Mouse (Mus musculus) olfactory bulb, adult 2 months (tissue): ENCODE measurements at regions not wholly inside any gene's neighbourhood (a gene's known extent, or its start where the extent isn't known, plus 50 kb on each side); places are given as distances from the start of the nearest gene placed in this dataset.
A peak's percentile ranks its signal among the peaks of the same experiment; 100 is the strongest.

Experiments used
- H3K27ac ChIP-seq: fragments of 200-500 bp; 2 replicates; pipeline ENCODE4 v1.5.1; 2012; ENCODE audit warnings: low read depth, low read length; ENCODE audit not compliant: insufficient read depth
- H3K4me1 ChIP-seq: fragments of 200-500 bp; 2 replicates; pipeline ENCODE4 v1.6.1; 2012; ENCODE audit warnings: low read length; ENCODE audit not compliant: control insufficient read depth, insufficient read depth
- H3K4me3 ChIP-seq: fragments of 200-500 bp; 2 replicates; pipeline ENCODE4 v1.5.1; 2012; ENCODE audit warnings: mild to moderate bottlenecking, low read depth, low read length, moderate library complexity; ENCODE audit not compliant: insufficient read depth
- CTCF ChIP-seq: fragments of 200-500 bp; IDR thresholded peaks from 2 replicates; pipeline ENCODE4 v1.5.1; 2012; ENCODE audit warnings: low read depth, mild to moderate bottlenecking, low read length, moderate library complexity; ENCODE audit not compliant: insufficient read depth
- POLR2A ChIP-seq: fragments of 200-500 bp; IDR thresholded peaks from 2 replicates; pipeline ENCODE4 v1.6.1; 2012; ENCODE audit warnings: mild to moderate bottlenecking, low read depth, low read length, moderate library complexity; ENCODE audit not compliant: insufficient read depth
- WGBS: fragments of 180-500 bp; shearing (Covaris S2); methylation state at CpG from one replicate; pipeline ENCODE4 v1.1.7; 2018; 5-methylcytosine and 5-hydroxymethylcytosine counted together

DNA sequence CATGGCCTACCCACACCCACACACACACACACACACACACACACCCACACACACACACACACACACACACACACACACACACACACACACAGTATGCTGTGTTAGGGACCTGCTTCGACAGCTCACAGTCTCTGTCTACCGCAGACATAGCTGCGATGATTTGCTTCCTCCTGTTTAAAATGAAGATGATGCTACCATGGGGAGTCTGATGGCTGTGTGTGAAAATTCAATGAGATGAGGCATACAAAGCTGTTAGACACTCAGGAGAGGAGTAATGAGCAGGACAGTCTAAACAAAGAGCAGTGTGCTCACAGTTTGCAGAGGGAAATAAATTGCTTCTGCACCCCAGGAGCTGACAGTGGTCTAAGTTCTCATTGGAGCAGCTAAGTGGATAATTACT, 306.4 kb downstream of the Mycn start:
- WGBS: 78% methylated on average over 3 of the region's 3 CpGs
- H3K4me1 ChIP-seq: no peaks in the 10 kb centered on the region
- no peak overlapping the region for H3K4me3 ChIP-seq
- TF ChIP-seq POLR2A (no peak), CTCF (no peak)
- no peak overlapping the region for H3K27ac ChIP-seq

DNA sequence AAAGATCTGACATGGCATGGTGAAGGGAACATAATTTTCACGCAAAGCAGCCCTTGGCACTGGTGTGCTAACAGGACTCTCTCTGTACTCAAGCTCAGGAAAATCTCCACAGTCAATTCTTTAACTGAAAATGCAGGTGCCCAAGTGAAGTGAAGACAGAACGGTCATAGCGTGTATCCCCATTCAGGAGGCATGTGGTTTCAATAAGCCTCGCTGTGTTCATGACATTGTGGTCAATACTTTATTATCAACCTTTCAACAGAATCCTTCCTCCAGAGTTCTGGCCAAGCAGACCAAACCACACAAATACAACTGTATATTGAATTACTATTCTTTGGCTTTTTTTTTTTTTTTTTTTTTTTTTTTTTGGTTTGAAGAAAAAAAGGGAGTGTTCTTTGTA, 314.1 kb downstream of the Mycn start:
- 93% methylated on average over 4 of the region's 4 CpGs for WGBS
- no peak overlapping the region for H3K27ac ChIP-seq
- H3K4me1 ChIP-seq: 0 out of 2 replicates have a peak, but pooled peaks cover 2% of the 10 kb centered on the region
- H3K4me3 ChIP-seq: no peak overlapping the region
- TF ChIP-seq POLR2A: no peak

DNA sequence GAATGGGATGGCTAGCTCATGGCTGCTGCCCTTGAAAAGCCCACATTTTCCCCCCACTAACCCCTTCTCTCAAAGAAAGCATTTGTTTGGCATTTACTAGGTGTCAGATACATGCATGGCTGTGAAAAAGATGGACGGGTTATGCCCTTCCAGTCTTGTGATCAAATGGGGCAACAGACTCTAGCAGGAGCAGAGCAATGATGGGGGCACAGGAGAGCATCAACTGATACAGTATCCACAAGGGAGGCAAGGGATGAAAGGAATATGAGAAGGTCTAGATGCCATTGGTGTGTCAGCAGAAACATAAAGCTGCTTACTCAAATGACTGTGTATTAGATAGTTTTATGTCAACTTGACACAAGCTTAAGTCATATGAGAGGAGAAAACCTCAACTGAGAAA, 315.9 kb downstream of the Mycn start:
- WGBS: 98% methylated on average over 1 of the region's 1 CpGs
- no peak overlapping the region for H3K27ac ChIP-seq
- 0 out of 2 replicates have a peak, but pooled peaks cover 2% of the 10 kb centered on the region for H3K4me1 ChIP-seq
- no peak overlapping the region for H3K4me3 ChIP-seq
- TF ChIP-seq CTCF: no peak
- TF ChIP-seq POLR2A: no peak

DNA sequence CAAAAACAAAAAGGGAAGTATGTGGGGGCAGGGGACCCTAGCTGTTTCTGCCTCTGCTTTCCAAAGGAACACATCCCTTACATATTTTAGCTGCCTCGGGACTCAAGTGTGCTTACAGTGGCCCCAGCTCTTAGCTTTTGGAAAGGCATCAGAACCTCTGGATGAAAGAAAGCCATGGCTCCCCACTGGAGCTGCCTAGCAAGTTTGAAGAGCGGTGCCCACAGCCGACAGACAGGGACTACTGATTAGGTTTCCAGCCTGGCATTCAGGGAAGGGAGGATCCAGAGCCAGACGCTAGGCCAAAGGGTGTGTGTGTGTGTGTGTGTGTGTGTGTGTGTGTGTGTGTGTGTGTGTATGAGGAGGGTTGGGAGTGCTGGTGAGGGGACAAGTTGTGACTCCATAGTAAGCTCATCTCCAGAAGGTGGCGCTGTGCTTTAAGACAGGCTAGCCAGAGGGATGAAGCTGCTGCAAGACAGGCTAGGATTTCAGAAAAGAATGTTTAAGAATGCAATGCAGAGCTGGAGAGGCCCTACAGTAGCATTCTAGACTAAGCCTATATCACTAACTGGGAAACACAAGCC, 318.9 kb downstream of the Mycn start:
- Histone ChIP-seq H3K4me3 (no peak overlapping the region), H3K27ac (no peak overlapping the region), H3K4me1 (0 out of 2 replicates have a peak, but pooled peaks cover 2% of the 10 kb centered on the region)
- WGBS: 30% methylated on average over 5 of the region's 5 CpGs
- TF ChIP-seq CTCF: peak; percentile 61; the same call in 1 of the 2 replicates
- no peak for TF ChIP-seq POLR2A

DNA sequence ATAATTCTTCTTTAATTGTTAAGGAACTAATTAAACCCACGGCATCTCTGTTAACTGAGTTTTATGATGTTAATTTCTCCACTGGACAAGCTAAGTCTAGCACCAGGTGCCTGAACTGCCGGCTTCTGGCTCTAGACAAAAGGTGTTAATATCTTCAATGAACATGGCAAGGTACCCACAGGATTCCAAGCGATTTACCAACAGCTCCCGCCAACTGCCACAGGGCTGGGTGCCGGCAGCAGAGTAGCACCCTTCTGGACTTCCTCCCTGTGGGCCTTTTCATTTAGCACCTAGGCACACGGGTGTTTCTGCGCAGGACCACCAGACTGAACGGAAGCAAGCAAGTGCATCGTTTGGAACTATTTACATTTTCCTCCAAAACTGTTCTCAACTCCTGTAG, 320.2 kb downstream of the Mycn start:
- no peak overlapping the region for H3K27ac ChIP-seq
- 89% methylated on average over 9 of the region's 9 CpGs for WGBS
- H3K4me3 ChIP-seq: no peak overlapping the region
- TF ChIP-seq POLR2A (no peak), CTCF (no peak)
- 0 out of 2 replicates have a peak, but pooled peaks cover 2% of the 10 kb centered on the region for H3K4me1 ChIP-seq

DNA sequence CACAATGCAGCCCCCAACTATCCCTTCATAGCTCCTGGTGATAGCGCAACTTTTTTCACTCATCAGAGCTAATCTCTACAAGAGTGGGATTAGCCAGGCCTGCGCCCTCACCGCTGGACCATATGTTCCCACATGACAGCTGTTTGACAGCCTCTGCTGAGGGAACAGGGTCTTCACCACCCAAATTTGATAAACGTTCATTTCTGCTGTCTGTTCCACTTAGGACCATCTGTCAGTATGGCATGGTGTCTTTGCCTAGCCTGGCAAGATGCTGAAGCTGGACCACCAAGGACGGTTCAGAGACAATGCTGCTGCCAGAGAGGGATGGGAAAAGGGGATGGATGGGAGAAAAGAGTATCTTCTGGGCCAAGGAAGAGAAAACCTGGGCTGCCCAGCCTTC, 321.4 kb downstream of the Mycn start:
- Histone ChIP-seq H3K4me3 (no peak overlapping the region), H3K4me1 (0 out of 2 replicates have a peak, but pooled peaks cover 2% of the 10 kb centered on the region), H3K27ac (no peak overlapping the region)
- 97% methylated on average over 5 of the region's 5 CpGs for WGBS
- TF ChIP-seq CTCF (no peak), POLR2A (no peak)

DNA sequence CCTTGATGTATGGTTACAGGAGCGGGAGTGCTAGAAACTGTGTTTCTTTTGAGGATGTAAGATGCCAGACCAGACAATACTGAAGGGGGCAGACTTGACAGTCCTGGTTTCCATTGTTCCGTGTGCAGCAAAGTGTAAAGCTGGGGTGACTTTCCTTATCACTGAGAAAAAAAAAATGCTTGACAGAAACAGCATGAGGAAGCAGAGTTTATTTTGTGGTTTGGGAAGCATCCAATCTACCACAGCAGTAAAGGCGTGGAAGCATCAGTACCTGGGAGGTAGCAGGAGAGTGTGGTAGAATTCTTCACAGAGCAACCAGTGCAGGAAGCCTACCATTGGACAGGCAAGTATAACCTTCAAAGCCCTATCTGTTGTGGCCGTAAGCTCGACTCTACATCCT, 322.3 kb downstream of the Mycn start:
- H3K4me3 ChIP-seq: no peak overlapping the region
- 91% methylated on average over 5 of the region's 5 CpGs for WGBS
- no peak for TF ChIP-seq CTCF
- TF ChIP-seq POLR2A: no peak

DNA sequence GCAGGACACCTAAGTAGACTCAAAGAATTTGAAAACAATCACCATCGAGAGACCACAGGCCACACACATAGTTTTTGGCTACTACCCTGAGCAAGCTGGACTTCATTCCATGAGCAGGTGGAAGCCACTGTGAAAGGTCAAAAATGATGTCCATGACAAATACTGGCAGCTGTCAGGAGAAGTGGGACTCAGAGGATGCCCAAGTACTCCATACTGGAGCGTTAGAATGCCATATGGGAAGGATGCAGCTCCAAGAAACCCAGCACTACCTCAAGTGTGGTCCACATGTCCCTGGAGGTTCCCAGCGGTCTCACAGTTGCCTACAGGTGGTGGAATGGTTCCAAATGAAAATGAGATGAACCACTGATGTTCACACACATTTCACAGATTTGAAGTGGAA, 329.2 kb downstream of the Mycn start:
- H3K27ac ChIP-seq: no peak overlapping the region

More for the DNA sequence above, 322.3 kb downstream of the Mycn start:
- H3K27ac ChIP-seq: no peak overlapping the region
- H3K4me1 ChIP-seq: 0 out of 2 replicates have a peak, but pooled peaks cover 2% of the 10 kb centered on the region

DNA sequence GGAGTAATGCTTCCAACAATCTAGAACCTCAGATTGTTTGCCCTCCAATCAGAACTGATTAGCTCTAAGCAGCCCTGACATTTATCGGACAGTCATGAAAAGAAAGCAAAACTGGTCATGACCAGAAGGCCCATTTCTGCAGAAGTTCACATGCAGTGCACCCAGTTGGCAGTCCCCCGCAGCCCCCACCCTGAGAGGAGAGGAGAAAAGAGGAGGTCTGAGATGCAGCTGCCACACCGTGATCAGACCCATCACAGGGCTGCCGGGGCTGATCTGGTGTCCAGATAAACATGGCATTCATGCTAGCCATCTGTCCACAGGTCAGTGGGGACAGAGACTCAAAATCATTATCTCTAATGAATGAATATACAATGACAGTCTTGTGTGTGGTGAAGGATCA, 330.9 kb downstream of the Mycn start:
- H3K4me1 ChIP-seq: 0 out of 2 replicates have a peak, but pooled peaks cover 2% of the 10 kb centered on the region
- H3K27ac ChIP-seq: no peak overlapping the region
- 62% methylated on average over 4 of the region's 4 CpGs for WGBS
- TF ChIP-seq POLR2A: no peak
- TF ChIP-seq CTCF: no peak
- H3K4me3 ChIP-seq: no peak overlapping the region

More for the DNA sequence above, 329.2 kb downstream of the Mycn start:
- 97% methylated on average over 3 of the region's 3 CpGs for WGBS
- TF ChIP-seq CTCF: no peak
- TF ChIP-seq POLR2A: no peak
- H3K4me1 ChIP-seq: 0 out of 2 replicates have a peak, but pooled peaks cover 2% of the 10 kb centered on the region
- H3K4me3 ChIP-seq: no peak overlapping the region
